Mouse (Mus musculus): ENCODE measurements at regions not wholly inside any gene's neighbourhood (a gene's known extent, or its start where the extent isn't known, plus 50 kb on each side); places are given as distances from the start of the nearest gene placed in this dataset.

DNA sequence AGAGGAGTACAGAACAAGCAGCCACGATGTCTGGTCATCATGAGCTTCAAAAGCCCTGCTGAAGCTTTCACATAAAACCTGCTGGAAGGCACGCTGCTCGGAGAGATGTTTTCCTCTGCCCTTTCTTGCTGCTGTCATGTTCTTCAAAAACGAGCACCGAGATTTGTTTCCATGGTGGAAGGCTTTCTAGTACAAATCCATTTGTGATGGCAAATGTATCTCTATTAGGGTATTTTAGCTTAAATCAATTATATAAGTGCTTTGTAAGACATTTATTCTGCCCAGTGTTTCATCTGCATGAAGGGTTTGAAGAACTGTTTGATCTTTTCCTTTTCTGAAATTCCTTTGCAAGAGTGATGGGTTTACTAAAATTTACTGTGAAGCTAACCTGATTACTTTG lies 253.1 kb downstream of the Fam173b start:
- TF ChIP-seq CTCF (IDR thresholded peaks at IDR 0.05; ENCODE audit: borderline replicate concordance, extremely low read depth, insufficient read depth, insufficient read length) (no peak), POLR2A (IDR thresholded peaks at IDR 0.05; ENCODE audit: borderline replicate concordance, extremely low read depth, insufficient read depth, insufficient read length, poor library complexity, severe bottlenecking) (no peak)
